Mouse (Mus musculus): ENCODE data around the gene Slc35e3.
A peak's percentile ranks its signal among the peaks of the same experiment; 100 is the strongest.
"Not testable (repeated sequence)": the region's sequence is repeated elsewhere in the genome, so short reads cannot be mapped to it uniquely, and the experiment has no call there.

Slc35e3 gene

DNA sequence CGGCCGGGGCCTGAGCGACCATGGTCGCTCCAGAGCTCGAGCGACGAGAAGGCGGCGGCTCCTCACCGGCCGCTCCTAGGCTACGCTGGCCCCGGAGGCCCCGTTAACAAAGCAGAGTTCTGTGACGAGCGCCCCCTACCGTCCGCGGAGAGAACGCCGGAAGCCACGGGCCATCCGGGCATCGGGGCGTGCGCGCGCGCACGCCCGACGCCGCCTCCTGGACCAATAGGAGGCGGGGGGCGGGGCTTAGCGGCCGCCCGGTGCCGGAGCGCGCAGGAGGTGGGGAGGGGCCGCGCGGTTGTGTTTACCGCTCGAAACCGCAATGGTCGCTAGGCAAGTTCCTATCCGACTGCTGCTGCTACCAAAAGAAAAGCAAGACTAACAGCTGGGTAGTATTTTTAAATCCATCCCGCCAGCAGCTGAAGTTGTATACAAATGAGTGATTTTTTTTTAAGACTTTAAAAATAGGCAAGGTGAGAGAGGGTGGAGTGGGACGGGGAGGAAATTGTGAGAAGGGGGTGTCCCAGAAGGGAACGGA lies 35.5 kb downstream of the Slc35e3 start, which contains the start of gene Mdm2:
Gene Mdm2 (minus strand): TSS at position 155 of the 538 bp plus-strand sequence.
- peak; percentile 97 for DNase-seq

DNA sequence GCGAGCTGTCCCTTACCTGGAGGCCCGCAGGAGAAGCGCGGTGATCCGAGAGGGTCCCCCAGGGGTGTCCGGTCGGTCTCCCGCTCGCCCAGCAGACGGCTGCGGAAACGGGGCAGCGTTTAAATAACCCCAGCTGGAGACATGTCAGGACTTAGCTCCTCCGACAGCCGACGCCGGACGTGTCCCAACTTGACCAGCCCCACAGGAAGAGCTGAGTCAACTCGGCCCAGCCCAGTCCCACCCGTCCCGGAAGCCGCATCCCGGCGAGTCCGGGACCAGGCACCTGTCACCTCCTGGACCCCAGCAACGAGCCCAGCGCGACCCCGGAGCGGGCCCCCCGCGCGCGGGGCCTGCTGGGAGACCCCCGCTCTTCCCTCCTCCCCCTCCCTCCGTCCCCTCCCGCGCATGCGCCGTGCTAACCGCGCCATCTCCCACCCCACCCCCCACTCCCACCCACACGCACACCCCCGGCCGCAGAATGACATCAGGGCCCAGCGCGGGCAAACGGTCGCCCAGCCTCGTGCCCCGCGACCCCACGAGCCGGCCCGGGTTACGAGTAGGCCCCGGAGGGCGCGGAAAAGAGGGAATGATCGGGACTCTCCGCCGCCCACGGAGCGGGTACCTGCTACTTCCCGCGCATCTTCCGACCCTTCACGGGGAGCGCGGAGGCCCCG lies 36.1 kb downstream of the Slc35e3 start:
- DNase-seq: peak; percentile 88

DNA sequence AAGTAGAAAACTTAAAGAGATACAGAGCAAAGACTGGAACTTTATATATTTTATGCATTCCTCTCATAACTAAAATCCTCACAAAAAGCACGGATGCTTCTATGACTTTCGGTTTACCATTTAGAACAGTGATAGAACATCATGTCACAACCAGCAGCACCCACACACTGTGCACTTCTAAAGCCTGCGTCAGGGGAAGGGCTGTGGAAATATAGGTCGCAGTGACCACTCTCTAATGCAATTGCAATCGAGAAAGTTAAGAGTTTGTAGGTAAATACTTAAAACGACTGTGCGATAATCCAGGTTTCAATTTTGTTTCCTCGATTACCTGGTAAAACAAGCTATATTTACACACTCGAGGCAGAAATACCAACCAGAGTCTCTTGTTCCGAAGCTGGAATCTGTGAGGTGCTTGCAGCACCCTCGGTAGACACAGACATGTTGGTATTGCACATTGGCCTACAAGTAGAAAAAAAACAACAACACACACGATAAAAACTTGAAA lies 36.8 kb downstream of the Slc35e3 start:
- no peak for DNase-seq

DNA sequence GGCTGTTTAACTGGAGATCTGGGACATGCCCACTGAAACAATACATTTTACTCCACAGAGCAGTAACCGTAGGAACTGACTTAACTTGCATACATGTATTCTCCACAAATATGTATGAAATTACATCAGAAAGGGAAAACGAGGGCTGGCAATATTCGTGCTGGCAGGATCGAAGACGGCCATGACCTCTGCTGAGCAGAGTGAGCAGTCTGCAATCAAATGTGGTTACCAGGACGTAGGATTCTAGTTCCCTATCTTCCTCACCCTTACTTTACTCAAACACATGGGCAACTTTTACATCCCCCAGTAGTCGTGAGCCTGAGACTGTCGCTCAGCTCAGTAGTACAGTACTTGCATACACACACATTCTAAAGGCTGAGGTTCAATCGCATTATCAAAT lies 37.3 kb downstream of the Slc35e3 start:
- DNase-seq: no peak

DNA sequence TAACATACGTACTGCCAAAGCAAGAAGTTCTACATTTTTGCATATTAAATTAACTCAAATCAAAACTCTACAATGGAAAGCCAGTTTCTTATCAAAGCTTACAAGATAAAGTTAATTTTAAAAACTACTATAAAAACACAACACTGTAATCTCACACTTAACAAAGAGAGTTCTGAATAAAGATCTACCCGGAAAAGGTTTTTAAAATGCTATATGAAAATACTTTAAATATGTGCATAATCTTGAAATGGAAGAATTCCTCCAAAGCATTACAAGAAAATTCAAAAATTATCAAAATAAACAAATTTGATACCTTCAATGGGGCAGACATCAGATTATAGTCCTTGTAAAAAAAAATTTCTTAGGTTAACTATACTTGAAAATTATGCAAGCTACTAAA lies 37.8 kb downstream of the Slc35e3 start:
- DNase-seq: no peak

DNA sequence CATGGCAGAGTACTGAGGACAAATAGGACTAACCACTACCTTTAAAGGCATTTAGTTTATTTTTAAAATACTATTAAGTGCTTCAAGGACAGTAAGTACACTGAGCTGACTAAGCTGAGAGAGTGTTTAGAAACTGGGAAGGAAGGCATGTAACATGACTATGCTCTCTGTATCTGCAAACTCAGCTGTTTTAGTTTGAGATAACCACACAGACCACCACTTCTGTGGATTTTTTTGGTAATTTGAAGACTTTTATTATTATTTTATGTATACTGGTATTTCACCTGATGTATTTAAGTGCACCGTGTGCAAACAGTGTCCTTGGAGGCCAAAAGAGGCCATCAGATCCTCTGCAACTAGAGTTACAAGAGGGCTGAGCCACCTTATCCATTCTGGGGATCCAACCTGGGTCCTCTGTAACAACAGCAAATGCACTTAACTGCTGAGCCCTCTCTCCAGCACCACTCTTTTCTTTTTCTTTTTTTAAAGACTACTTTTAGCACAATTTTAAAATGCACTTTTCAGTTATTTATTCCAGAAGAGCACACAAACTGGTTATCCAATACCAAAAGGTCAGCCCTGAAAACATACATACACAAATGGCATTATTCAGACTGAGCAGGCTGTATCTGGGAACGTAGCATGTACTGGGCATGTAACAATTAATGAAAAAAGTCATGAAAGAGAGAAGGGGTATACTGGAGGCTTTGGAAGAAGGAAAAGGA lies 38.9 kb downstream of the Slc35e3 start:
- DNase-seq: no peak

DNA sequence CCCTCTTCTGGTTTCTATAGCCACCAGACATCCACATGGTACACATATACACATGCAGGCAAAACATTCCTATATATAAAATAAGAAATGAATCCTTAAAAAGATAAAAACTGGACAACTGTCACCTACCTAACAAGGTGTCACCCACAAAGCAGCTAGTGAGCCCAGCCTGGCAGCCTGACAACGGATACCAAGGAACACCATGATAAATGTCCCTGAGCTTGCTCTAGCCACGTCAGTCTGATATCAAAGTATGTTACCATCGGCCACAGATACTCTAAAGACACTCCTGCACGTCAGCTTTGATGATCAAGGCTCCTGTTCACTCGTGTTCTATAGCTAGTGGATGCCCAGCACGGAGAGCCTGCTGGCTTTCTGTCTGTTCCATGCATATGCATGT lies 39.7 kb downstream of the Slc35e3 start:
- no peak for DNase-seq

DNA sequence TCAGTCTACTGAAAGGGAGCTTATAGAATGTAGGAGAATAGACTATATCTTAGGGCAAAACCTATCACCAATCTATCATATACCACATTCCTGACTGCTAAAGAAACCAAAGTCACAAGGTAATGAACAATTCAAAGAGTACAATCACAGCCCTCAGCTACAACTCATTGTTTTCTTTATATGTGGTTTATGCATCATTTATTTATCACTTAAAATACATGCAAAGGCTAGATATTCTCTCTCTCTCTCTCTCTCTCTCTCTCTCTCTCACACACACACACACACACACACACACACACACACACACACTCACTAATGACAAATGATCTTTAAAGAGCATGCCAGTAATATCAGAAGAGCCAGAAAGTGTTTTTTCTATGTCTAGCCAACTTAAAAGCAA lies 40.4 kb downstream of the Slc35e3 start:
- DNase-seq: no peak

DNA sequence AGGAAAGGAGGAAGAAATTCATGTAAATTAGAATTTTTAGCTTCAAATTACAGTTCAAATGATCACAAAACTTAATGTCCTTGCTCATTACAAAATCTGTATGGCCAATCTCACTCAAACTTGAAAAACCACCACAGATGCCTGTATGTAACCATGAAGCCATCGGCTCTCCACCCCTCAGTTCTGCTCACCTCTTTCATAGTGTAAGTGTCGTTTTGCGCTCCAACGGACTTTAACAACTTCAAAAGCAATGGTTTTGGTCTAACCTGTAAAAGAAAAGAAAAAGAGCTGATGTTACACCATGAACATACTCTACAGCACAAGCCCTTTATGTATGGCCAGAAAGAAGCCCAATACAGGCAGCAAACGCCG lies 41.2 kb downstream of the Slc35e3 start:
- DNase-seq: no peak

DNA sequence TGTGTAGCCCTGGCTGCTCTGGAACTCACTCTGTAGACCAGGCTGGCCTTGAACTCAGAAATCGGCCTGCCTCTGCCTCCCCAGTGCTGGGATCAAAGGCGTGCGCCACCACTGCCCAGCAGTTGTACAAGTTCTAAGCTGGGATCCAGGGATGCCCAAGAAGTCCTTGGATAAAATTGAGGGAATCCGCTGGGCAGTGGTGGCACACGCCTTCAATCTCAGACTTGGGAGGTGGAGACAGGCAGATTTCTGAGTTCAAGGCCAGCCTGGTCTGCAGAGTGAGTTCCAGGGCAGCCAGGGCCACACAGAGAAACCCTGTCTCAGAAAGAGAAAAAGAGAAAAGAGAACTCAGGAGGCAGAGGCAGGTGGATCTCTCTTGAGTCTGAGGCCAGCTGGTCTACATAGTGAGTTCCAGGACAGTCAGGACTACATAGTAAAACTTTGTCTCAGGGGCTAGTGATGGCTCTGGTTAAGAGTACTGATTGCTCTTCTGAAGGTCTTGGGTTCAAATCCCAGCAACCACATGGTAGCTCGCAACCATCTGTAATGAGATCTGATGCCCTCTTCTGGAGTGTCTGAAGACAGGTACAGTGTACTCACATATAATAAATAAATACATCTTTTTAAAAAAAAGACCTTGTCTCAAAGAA lies 41.7 kb downstream of the Slc35e3 start:
- not testable (repeated sequence) for DNase-seq

DNA sequence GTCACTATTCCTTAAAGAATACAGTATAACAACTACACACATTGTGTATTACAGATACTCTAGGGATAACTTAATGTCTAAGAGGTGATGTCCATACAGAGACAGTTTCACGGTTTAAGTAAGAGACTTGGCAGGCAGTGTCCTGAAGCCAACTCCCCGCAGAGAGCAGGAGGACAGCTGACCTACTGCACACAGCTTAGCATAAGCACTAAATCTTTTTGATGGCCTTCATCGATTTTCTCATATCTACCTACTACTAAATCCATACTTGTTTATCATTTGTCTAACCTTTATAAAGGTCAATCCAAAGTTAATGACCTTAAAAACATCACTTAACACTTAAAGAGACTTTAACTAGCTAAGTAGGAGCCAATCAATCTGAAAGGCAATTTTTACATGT lies 42.7 kb downstream of the Slc35e3 start:
- DNase-seq: no peak

DNA sequence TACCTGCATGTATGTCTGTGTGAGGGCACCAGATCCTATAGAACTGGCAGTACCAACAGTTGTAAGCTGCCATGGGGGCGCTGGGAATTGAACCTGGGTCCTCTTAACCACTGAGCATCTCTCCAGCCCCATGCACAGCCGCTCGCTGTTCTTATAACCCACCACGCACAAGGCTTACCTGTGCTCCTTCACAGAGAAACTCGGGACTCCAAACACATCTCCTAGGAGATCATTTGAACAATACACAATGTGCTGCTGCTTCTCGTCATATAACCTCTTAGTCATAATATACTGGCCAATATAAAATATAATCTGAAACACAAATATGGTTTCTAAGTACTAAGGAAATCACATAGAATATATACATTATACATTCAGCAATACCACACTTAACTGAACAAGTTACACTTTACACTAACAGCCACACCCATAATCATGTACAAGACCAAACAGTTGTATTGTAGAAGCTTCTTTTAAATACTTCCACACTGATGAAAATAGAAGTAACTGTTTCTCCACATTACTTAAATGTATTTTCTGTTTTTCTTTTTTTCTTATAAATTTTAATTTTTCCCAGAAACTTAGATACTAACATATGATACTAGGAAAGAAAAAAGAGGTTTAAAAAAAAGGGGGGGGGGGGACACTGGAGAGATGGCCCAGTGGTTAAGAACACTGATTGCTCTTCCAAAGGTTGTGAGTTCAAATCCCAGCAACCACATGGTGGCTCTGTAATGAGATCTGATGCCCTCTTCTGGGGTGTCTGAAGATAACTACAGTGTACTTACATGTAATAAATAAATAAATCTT lies 43.9 kb downstream of the Slc35e3 start:
- no peak for DNase-seq

DNA sequence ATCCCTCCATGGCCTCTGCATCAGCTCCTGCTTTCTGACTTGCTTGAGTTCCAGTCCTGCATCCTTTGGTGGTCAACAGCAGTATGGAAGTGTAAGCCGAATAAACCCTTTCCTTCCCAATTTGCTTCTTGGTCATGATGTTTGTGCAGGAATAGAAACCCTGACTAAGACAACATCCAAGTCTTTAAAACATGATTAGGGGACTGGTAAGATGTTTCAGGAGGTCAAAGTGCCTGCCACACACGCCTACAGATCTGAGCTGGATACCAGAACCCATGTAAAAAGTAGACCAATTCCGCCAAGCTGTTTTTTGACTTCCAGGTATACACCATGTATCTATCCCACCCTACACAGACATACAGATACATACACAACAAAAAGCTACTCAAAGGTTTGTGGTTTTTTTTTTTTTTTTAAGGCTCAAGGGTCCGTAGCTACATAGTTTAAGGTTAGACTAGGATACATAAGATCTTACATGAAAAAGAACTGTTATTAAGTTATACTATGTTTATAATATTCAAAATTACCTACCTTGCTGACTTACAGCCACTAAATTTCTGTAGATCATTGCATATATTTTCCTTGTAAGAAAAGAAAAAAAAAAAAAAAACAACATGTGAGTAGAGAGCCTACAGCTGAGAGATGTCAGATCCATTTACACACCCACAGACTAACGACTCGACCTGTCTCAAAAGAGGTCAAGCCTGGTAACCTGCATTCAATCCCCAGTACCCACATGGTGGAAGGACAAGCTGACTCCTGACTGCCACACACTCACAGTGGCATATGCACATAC lies 44.9 kb downstream of the Slc35e3 start:
- no peak for DNase-seq

DNA sequence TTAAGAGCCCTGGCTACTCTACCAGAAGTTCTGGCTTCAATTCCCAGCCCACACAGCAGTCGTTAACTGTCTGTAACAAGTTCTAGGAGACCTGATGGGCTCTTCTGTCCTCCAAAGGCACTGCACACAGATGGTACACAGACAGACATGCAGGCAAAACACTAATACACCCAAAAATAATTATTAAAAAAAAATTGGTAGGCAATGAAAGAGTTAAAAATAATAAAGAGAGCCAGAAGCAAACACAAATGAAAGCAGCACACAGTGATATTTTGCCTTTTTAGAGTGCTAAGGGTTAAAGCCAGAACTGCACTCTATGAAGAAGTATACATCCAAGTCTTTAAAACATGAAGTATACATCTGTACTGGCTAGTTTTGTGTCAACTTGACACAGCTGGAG lies 45.7 kb downstream of the Slc35e3 start:
- no peak for DNase-seq

DNA sequence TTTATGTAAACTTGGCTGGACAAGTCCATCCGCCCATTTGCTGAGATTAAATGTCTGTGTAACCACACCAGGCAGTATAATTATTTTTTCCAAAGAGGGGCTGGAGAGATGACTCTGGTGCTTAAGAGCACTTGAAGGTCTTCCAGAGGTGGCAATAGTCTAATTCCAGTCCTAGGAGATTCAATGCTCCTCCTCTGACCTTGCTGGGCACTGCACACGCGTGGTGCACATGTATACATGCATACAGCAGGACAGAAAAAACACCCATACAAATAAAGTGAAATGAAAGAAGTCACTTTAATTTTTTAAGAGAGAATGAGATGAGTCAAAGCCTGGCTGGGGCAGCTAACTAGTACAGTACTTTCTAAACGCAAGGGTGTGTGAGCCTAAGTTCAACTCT lies 46.3 kb downstream of the Slc35e3 start:
- DNase-seq: no peak

DNA sequence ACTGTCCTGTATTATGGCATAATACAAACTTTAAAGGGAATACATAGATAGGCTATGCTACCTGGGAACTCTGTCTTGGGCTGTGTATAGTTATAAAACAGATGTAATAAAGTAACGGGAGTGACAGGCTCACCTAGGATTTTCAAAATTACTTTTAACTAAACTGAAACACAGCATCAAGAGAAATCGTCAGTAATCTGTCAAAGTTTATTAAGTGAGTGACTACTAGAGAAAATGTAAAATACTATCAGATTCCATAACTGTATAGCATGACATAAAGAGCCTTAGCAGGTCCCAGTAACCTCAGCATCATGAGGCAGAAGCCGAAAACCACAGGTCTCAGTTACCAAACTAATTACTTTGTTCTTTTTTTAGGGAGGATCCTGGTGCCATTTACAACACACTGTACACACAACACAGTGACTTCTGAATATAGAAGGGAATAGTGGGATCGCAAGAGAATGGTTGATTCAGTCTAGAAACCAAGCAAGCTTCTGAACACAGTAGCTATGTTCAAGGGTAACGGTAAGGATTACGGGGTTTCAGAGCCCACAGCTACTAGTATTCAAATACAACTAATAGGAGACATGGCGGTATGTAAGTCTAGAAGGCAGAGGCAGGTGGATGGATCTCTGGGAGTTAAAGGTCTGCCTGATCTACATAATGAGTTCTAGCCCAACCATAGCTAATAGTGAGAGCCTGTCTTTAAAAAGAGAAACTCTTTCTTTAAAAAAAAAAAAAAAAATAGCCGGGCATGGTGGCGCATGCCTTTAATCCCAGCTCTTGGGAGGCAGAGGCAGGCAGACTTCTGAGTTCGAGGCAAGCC lies 47.6 kb downstream of the Slc35e3 start:
- no peak for DNase-seq

DNA sequence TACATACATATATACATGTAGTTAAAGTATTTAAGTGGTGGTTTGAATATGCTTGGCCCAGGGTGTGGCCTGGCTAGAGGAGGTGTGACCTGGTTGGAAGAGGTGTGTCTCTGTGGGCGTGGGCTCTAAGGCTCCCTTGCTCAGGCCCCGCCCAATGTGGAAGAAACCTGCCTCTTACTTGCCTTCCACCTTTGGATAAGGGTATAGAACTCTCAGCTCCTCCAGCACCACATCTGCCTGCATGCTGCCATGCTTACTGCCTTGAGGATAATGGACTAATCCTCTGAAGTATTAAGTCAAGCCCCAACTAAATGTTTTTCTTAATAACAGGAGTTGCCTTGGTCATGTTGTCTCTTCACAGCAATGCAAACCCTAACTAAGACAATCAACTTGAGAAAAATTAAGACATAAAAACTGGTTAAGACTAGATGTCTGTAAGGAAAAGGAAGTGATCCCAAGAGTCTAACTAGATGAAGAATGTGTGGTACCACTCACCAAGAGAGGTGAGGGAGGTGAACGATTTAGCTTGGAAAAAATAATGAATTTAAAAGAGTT lies 48.5 kb downstream of the Slc35e3 start:
- no peak for DNase-seq

DNA sequence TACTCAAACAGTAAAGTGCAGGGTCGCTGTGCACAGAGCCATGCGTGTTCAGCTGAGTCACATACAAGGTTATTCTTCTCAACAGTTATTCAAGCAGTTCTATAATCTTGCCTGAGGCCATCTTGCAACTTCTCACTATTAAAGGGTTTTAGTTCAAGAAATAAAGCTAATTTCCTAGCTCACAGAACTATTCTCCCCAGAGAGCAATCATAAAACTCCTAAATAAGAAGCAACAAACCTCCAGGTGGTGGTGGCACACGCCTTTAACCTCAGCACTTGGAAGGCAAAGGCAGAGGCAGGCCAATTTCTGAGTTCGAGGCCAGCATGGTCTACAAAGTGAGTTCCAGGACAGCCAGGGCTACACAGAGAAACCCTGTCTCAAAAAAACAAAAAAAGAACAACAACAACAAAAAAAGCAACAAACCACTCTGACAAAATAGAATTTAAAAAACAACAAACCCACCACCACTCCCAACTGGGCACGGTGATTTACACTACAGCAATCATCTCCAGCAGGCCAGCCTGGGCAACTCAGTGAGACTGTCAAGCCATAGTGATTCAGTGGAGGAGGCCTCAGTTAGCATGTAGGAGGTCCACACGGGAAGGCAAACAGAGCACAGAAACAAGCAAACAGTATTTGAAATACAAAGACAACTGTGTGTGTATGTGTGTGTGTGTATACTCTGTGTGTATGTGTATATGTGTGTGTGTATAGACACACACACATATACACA lies 49.2 kb downstream of the Slc35e3 start:
- no peak for DNase-seq

DNA sequence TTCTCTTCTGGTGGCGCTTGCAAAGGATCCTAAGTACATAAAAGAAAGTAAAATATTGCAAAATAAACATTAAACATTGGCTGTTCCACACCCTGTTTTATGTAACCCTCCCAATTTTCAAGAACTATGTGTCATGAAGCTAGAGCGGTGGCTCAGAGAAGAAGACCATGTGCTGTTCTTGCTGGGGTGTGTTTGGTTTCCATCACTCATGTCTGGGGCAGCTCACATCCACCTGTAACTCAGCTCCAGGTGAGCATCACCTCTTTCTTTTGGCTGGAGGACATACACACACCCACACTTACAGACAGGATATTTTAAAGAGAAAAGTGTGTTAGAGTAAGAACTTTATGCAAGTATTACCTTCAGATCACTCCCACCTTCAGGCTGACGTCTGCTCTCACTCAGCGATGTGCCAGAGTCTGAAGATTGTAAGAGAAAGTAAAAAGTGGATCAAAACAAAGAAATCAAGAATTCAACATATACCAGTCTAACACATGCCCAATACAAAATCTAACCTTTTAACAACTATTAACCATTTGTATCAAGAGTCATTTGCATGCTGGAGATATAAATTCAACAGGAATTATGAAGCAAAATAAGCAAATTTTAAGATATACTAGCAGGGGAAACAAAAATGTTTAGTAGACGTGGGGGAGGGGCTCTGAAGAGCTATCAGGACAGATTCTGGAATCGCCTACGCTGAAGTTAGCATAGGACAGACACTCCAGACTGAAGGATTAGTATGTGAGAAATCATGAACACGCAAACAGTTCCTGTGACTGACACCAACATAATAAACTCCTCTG lies 49.9 kb downstream of the Slc35e3 start:
- DNase-seq: no peak
